Mouse (Mus musculus) myocyte (in vitro differentiated cells): ENCODE results near the gene Kcna2. TPM values are rescaled to one million over a fixed set of nuclear protein-coding genes. Genes with fewer than 3 reads are reported as not detected.

Source experiments
- H3K27me3 ChIP-seq: one replicate; pipeline ENCODE4 v1.6.1; 2011; ENCODE audit not compliant: control insufficient read depth, insufficient read depth, insufficient read length
- H3K36me3 ChIP-seq: one replicate; pipeline ENCODE4 v1.6.1; 2011; ENCODE audit not compliant: control insufficient read depth, insufficient read depth
- H3K4me2 ChIP-seq: one replicate; pipeline ENCODE4 v1.6.1; 2011; ENCODE audit warnings: low read depth, control low read depth
- H3K4me3 ChIP-seq: one replicate; pipeline ENCODE4 v1.5.1; 2011; ENCODE audit warnings: mild to moderate bottlenecking, control low read depth, moderate library complexity
- H3K79me2 ChIP-seq: one replicate; pipeline ENCODE4 v1.6.1; 2011; ENCODE audit not compliant: control insufficient read depth, insufficient read depth
- H3ac ChIP-seq: one replicate; pipeline ENCODE4 v1.6.1; 2011; ENCODE audit not compliant: control insufficient read depth, insufficient read length
- CEBPB ChIP-seq: IDR thresholded peaks from 2 replicates; pipeline ENCODE4 v1.6.1; 2011; ENCODE audit warnings: mild to moderate bottlenecking, moderate library complexity; ENCODE audit not compliant: poor library complexity, insufficient read depth, severe bottlenecking
- E2F4 ChIP-seq: IDR thresholded peaks from one replicate; pipeline ENCODE4 v1.6.1; 2011; ENCODE audit warnings: mild to moderate bottlenecking, control low read depth, moderate library complexity; ENCODE audit not compliant: insufficient read depth
- MAX ChIP-seq: IDR thresholded peaks from one replicate; pipeline ENCODE4 v1.6.1; 2011; ENCODE audit warnings: low read depth, mild to moderate bottlenecking, control low read depth
- MYOD1 ChIP-seq, 3 experiments: IDR thresholded peaks; one replicate each; pipeline ENCODE4 v1.6.1; 2011; ENCODE audit warnings: control low read depth in 2 of 3, low read depth in 2 of 3, mild to moderate bottlenecking in 2 of 3, moderate library complexity in 1 of 3; ENCODE audit not compliant: insufficient read length in 2 of 3, control insufficient read depth in 1 of 3
- MYOG ChIP-seq, 3 experiments: IDR thresholded peaks; one replicate each; pipeline ENCODE4 v1.6.1; 2011; ENCODE audit warnings: control low read depth in 2 of 3, low read depth in 2 of 3, mild to moderate bottlenecking in 2 of 3; ENCODE audit not compliant: insufficient read length in 2 of 3, control insufficient read depth in 1 of 3, insufficient read depth in 1 of 3
- POLR2A ChIP-seq: IDR thresholded peaks from one replicate; pipeline ENCODE4 v1.6.1; 2011; ENCODE audit warnings: low read depth, mild to moderate bottlenecking, control low read depth, moderate library complexity; ENCODE audit not compliant: insufficient read length
- POLR2AphosphoS2 ChIP-seq: IDR thresholded peaks from one replicate; pipeline ENCODE4 v1.6.1; 2011; ENCODE audit warnings: low read depth, control low read depth; ENCODE audit not compliant: insufficient read length
- REST ChIP-seq: IDR thresholded peaks from one replicate; pipeline ENCODE4 v1.6.1; 2011; ENCODE audit warnings: mild to moderate bottlenecking, control low read depth, moderate library complexity; ENCODE audit not compliant: insufficient read depth, insufficient read length
- SRF ChIP-seq: IDR thresholded peaks from one replicate; pipeline ENCODE4 v1.6.1; 2011; ENCODE audit warnings: low read depth; ENCODE audit not compliant: control insufficient read depth, insufficient read length
- TCF12 ChIP-seq: IDR thresholded peaks from one replicate; pipeline ENCODE4 v1.6.1; 2011; ENCODE audit warnings: mild to moderate bottlenecking, control low read depth; ENCODE audit not compliant: poor library complexity, insufficient read depth, severe bottlenecking
- TCF3 ChIP-seq: IDR thresholded peaks from one replicate; pipeline ENCODE4 v1.6.1; 2011; ENCODE audit warnings: low read depth, control low read depth; ENCODE audit not compliant: insufficient read length
- USF1 ChIP-seq: IDR thresholded peaks from one replicate; pipeline ENCODE4 v1.6.1; 2011; ENCODE audit warnings: low read depth, mild to moderate bottlenecking, control low read depth, moderate library complexity
- polyA plus RNA-seq: library from polyadenylated mRNA; unstranded; fragments of >200 nt; fragmentation: generic; extraction: Trizol; gene quantifications from one replicate; pipeline ENCODE4 v1.2.1, GENCODE M21; 2012; ENCODE audit warnings: missing spikeins

Gene Kcna2
- polyA plus RNA-seq, 1 experiment: not detected

- Histone ChIP-seq H3K4me3 (no peak overlapping the region), H3K27me3 (peaks cover 2% of the 10 kb centered on the region), H3K36me3 (no peaks in the 10 kb centered on the region), H3ac (no peak overlapping the region), H3K79me2 (no peaks in the 10 kb centered on the region), H3K4me2 (no peak overlapping the region)
- TF ChIP-seq REST (no peak), POLR2A (no peak), SRF (no peak), TCF3 (no peak), TCF12 (no peak), USF1 (no peak), MYOG (IDR thresholded peaks at IDR 0.05; ENCODE audit: control insufficient read depth in 1 of 3, insufficient read depth in 1 of 3, insufficient read length in 2 of 3, low read depth in 2 of 3) (no peak), CEBPB (no peak), E2F4 (no peak), MYOD1 (IDR thresholded peaks at IDR 0.05; ENCODE audit: control insufficient read depth in 1 of 3, insufficient read length in 2 of 3, low read depth in 2 of 3) (no peak), MAX (no peak), POLR2AphosphoS2 (no peak)
These were observed 11.5 kb upstream of the Kcna2 start for GRCm38 (mm10) chr3:107089475-107089874.

- Histone ChIP-seq H3K27me3 (peaks cover 5% of the 10 kb centered on the region), H3K4me3 (no peak overlapping the region), H3ac (no peak overlapping the region), H3K36me3 (no peaks in the 10 kb centered on the region), H3K79me2 (no peaks in the 10 kb centered on the region), H3K4me2 (no peak overlapping the region)
- TF ChIP-seq TCF3 (no peak), CEBPB (no peak), REST (no peak), POLR2A (no peak), USF1 (no peak)
These were observed 10.9 kb upstream of the Kcna2 start for GRCm38 (mm10) chr3:107090001-107090400.

GRCm38 (mm10) chr3:107090403-107091150, 10.4 kb upstream of the Kcna2 start:
- no peaks in the 10 kb centered on the region for H3K79me2 ChIP-seq
- H3ac ChIP-seq: no peak overlapping the region
- no peak overlapping the region for H3K4me2 ChIP-seq
- H3K27me3 ChIP-seq: peaks cover 5% of the 10 kb centered on the region
- H3K4me3 ChIP-seq: no peak overlapping the region
- no peak for TF ChIP-seq TCF3
- TF ChIP-seq USF1: no peak
- no peak for TF ChIP-seq TCF12
- no peak for TF ChIP-seq MYOG (IDR thresholded peaks at IDR 0.05; ENCODE audit: control insufficient read depth in 1 of 3, insufficient read depth in 1 of 3, insufficient read length in 2 of 3, low read depth in 2 of 3)
- no peaks in the 10 kb centered on the region for H3K36me3 ChIP-seq

GRCm38 (mm10) chr3:107094028-107094427, 6.9 kb upstream of the Kcna2 start:
- no peak for TF ChIP-seq TCF12
- TF ChIP-seq E2F4: no peak
- TF ChIP-seq SRF: no peak
- TF ChIP-seq MYOG (IDR thresholded peaks at IDR 0.05; ENCODE audit: control insufficient read depth in 1 of 3, insufficient read depth in 1 of 3, insufficient read length in 2 of 3, low read depth in 2 of 3): no peak
- no peak for TF ChIP-seq CEBPB
- TF ChIP-seq POLR2AphosphoS2: no peak
- no peak for TF ChIP-seq TCF3
- TF ChIP-seq POLR2A: no peak
- TF ChIP-seq REST: no peak
- TF ChIP-seq USF1: no peak
- TF ChIP-seq MAX: no peak
- no peak for TF ChIP-seq MYOD1 (IDR thresholded peaks at IDR 0.05; ENCODE audit: control insufficient read depth in 1 of 3, insufficient read length in 2 of 3, low read depth in 2 of 3)
- Histone ChIP-seq H3K36me3 (no peaks in the 10 kb centered on the region), H3K27me3 (peaks cover 5% of the 10 kb centered on the region), H3ac (no peak overlapping the region), H3K79me2 (no peaks in the 10 kb centered on the region), H3K4me3 (no peak overlapping the region), H3K4me2 (no peak overlapping the region)

- H3ac ChIP-seq: no peak overlapping the region
- H3K79me2 ChIP-seq: no peaks in the 10 kb centered on the region
- TF ChIP-seq MYOG (IDR thresholded peaks at IDR 0.05; ENCODE audit: control insufficient read depth in 1 of 3, insufficient read depth in 1 of 3, insufficient read length in 2 of 3, low read depth in 2 of 3) (no peak), TCF3 (no peak), CEBPB (no peak), POLR2AphosphoS2 (no peak), TCF12 (no peak), E2F4 (no peak), POLR2A (no peak), MAX (no peak), SRF (no peak)
- no peak overlapping the region for H3K4me2 ChIP-seq
- no peaks in the 10 kb centered on the region for H3K36me3 ChIP-seq
- peaks cover 21% of the 10 kb centered on the region for H3K27me3 ChIP-seq
- no peak overlapping the region for H3K4me3 ChIP-seq
These were observed 4.6 kb upstream of the Kcna2 start for GRCm38 (mm10) chr3:107096269-107096731.
